Mouse (Mus musculus): ENCODE measurements around the gene Abhd4.

DNA sequence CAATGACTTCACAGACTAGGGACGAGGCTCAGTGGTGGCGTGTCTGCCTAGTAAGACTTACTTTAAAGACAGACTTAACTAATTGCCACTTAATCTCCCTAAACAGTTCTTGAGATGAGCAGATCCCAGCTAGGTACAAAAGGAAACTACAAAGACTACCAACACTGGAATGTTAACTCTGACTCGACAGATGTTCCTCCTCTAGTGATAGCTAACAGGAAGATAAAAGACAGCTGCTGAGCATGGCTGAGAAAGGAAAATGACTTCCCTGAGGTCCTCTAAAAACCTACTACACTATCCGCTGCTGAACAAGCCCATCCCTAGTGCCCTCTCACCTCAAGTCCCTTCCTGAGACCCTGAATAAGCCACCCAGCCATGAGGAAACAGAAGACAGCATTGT is 3.9 kb upstream of the Abhd4 start:
- no peak for TF ChIP-seq POLR2A (IDR thresholded peaks at IDR 0.05; ENCODE audit: borderline replicate concordance, low read depth, low read length)
- no peak for TF ChIP-seq CTCF (IDR thresholded peaks at IDR 0.05; ENCODE audit: low read depth, low read length)
